Mouse (Mus musculus) midbrain, embryonic 14.5 days (tissue): ENCODE data around the gene Gdf15. TPM values are rescaled to one million over a fixed set of nuclear protein-coding genes. Genes with fewer than 3 reads are reported as not detected.

Experiments used
- ATAC-seq: fragments of 200-750 bp; cut with Nextera tagmentation; 2 replicates; pipeline ENCODE4 v1.8.0; 2017; ENCODE audit warnings: moderate number of reproducible peaks, moderate library complexity; ENCODE audit not compliant: low FRiP score, low TSS enrichment
- DNase-seq: peaks from one replicate; pipeline ENCODE4 v3.0.0-alpha.2; 2015
- H3K27ac ChIP-seq: fragments of 300-500 bp; sonication (generic); replicated peaks from 2 replicates; pipeline ENCODE4 v1.5.1; 2014; ENCODE audit warnings: mild to moderate bottlenecking, low read depth, low read length, moderate library complexity
- H3K27me3 ChIP-seq: fragments of 300-500 bp; sonication (generic); 2 replicates; pipeline ENCODE4 v1.6.1; 2014; ENCODE audit warnings: low read length, control low read depth, mixed read lengths; ENCODE audit not compliant: control insufficient read depth, insufficient read depth
- H3K36me3 ChIP-seq: fragments of 300-500 bp; sonication (generic); 2 replicates; pipeline ENCODE4 v1.6.1; 2014; ENCODE audit warnings: low read length, control low read depth; ENCODE audit not compliant: control insufficient read depth, insufficient read depth
- H3K4me1 ChIP-seq: fragments of 300-500 bp; sonication (generic); 2 replicates; pipeline ENCODE4 v1.6.1; 2014; ENCODE audit warnings: mild to moderate bottlenecking, antibody characterized with exemption, low read length, control low read depth; ENCODE audit not compliant: control insufficient read depth, insufficient read depth
- H3K4me2 ChIP-seq: fragments of 300-500 bp; sonication (generic); 2 replicates; pipeline ENCODE4 v1.6.1; 2014; ENCODE audit warnings: mild to moderate bottlenecking, low read length, moderate library complexity
- H3K4me3 ChIP-seq: fragments of 300-500 bp; sonication (generic); replicated peaks from 2 replicates; pipeline ENCODE4 v1.5.1; 2014; ENCODE audit warnings: low read depth, low read length
- H3K9ac ChIP-seq: fragments of 300-500 bp; sonication (generic); replicated peaks from 2 replicates; pipeline ENCODE4 v1.6.1; 2014; ENCODE audit warnings: mild to moderate bottlenecking, low read length, moderate library complexity
- H3K9me3 ChIP-seq: fragments of 300-500 bp; sonication (generic); 2 replicates; pipeline ENCODE4 v1.6.1; 2016; ENCODE audit warnings: low read length, control low read depth, mixed read lengths; ENCODE audit not compliant: control insufficient read depth
- WGBS: fragments of 180-500 bp; shearing (Covaris S2); extraction: QIAGEN DNeasy Blood & Tissue Kit; methylation state at CpG from one replicate; pipeline ENCODE4 v1.1.7; 2014; 5-methylcytosine and 5-hydroxymethylcytosine counted together
- polyA plus RNA-seq: library from polyadenylated mRNA; unstranded; fragments of >200 nt; fragmentation: Nextera tagmentation; extraction: Ambion mirVana; gene quantifications from 2 replicates; pipeline ENCODE4 v1.2.1, GENCODE M21; 2014

The Gdf15 gene
- polyA plus RNA-seq, 1 experiment from 2014 or later, result 0.20 TPM

DNA sequence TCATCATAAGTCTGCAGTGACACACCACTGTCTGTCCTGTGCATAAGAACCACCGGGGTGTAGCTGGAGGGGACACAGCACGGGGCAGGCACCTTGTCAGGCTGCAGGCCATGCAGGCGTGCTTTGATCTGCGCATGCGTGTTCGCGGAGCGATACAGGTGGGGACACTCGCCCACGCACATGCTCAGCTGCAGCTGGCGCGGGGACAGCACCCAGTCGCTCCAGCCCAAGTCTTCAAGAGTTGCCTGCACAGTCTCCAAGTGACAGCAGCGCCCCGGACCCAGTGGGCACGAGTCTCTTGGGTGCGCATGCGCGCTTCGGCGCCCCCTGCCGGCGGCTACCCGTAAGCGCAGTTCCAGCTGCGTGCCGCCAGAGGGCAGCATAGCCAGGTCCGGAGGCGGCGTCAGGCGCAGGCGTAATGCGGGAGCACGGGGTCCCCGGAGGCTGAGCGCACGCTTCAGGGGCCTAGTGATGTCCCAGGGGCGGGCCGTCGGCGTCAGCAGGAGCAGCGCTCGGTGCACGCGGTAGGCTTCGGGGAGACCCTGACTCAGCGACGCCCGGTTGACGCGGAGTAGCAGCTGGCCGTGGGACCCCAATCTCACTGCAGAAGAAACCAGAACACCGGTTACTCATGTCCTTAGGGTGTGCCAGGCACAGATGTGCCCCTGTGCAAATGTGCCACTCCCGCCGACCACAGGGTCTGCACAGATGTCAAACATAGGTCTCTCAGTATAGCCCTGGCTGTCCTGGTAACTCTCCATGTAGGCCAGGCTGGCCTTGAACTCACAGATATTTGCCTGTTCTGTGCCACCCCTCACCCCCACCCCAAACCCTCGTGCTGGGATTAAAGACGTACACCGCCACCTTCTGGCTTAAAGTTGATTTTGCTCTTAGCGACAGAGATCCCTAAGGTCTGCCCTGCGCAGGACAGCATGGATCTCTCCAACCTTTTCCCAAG lies 2.4 kb downstream of the Gdf15 start:
- DNase-seq (peak; percentile 91), ATAC-seq (peak; percentile 88)
- H3K36me3 ChIP-seq, result no peaks in the 10 kb centered on the region
- H3K9me3 ChIP-seq, result no peaks in the 10 kb centered on the region
- WGBS, result under 1% methylated on average over 60 of the region's 60 CpGs
- H3K27me3 ChIP-seq, result 0 out of 2 replicates have a peak, but pooled peaks cover 6% of the 10 kb centered on the region
- peak overlapping the region; percentile 39 for H3K4me3 ChIP-seq
- H3K4me2 ChIP-seq, result peak overlapping the region; percentile 62
- peak overlapping the region; percentile 65 for H3K27ac ChIP-seq
- H3K4me1 ChIP-seq, result peaks cover 17% of the 10 kb centered on the region
- H3K9ac ChIP-seq, result peak overlapping the region; percentile 50

DNA sequence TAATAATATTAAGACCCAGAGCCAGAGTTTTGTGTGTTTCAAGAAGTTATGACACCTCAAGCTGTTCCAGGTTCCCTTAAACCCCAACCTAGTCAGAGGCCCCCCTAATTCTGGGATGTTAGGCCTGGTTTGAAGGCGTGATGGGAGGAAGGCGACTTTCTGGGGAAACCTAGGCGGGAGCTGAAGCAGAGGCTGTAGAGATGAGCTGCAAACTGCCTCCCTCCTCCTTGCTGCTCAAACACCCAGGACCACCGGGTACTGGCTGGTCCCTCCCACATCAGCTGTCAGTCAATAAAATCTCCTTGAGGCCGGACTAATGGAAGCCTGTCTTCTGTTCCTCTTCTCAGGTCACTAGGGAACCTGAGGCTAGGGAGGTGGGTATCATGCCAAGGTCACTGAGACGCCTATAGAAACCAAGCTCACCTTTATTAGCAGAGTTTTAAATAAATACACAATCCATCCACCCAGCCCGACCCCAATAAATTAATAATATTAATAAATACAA lies 3.2 kb downstream of the Gdf15 start:
- H3K4me2 ChIP-seq, result peak overlapping the region; percentile 62
- no peaks in the 10 kb centered on the region for H3K9me3 ChIP-seq
- peak; percentile 23 for DNase-seq
- peak overlapping the region; percentile 39 for H3K4me3 ChIP-seq
- peak overlapping the region; percentile 50 for H3K9ac ChIP-seq
- peak; percentile 1; the same call in 1 of the 2 replicates for ATAC-seq
- H3K27me3 ChIP-seq, result 0 out of 2 replicates have a peak, but pooled peaks cover 6% of the 10 kb centered on the region
- no peaks in the 10 kb centered on the region for H3K36me3 ChIP-seq
- H3K27ac ChIP-seq, result peak overlapping the region; percentile 65
- WGBS, result 58% methylated on average over 7 of the region's 7 CpGs
- peaks cover 17% of the 10 kb centered on the region for H3K4me1 ChIP-seq

DNA sequence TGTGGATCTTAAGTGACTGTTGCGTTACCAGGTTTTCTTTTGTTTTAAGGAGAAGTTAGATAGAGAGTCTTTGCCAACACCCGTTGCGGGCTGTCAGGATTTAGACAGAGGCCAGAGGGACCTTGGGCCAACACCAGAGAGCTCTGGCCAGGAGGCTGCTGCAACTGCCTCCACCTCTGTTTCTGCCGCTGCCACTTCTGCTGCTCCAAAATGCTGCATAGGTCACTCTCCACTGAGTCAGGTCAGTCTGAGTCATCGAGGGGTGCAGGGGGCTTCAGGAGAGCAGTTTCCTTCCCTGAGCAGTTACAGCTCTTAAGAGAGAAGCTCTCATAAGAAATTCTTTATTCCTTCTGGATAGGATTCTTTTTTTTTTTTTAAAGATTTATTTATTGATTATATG lies 5.2 kb downstream of the Gdf15 start:
- no peaks in the 10 kb centered on the region for H3K36me3 ChIP-seq
- H3K9ac ChIP-seq, result no peak overlapping the region
- WGBS, result 94% methylated on average over 5 of the region's 5 CpGs
- no peaks in the 10 kb centered on the region for H3K9me3 ChIP-seq
- H3K4me3 ChIP-seq, result no peak overlapping the region
- peaks cover 17% of the 10 kb centered on the region for H3K4me1 ChIP-seq
- no peak overlapping the region for H3K4me2 ChIP-seq
- no peak overlapping the region for H3K27ac ChIP-seq
- H3K27me3 ChIP-seq, result 0 out of 2 replicates have a peak, but pooled peaks cover 6% of the 10 kb centered on the region
- DNase-seq (no peak), ATAC-seq (no peak)

DNA sequence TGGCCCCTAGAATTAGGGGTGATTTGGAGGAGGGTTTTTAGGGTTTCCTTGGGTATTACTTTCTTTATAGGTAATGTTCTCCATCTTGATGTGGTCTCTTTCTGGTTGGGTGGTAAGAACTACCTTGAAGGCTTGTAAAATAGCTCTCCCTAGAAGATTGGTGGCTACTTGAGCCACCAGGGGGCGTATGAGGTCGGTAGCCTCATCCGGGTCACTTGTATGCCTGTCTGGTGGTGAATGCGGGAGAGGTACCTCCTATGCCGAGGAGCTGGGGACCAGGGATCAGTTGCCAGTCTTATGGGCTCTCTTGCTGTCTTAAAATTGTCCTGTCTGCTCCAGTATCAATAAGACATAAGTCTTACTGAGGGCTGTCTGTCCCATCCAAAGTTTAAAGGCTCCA lies 7.2 kb downstream of the Gdf15 start:
- H3K27ac ChIP-seq, result no peak overlapping the region
- DNase-seq (peak; percentile 63), ATAC-seq (no peak)
- H3K4me3 ChIP-seq, result no peak overlapping the region
- H3K4me1 ChIP-seq, result peaks cover 9% of the 10 kb centered on the region
- H3K4me2 ChIP-seq, result no peak overlapping the region
- no peaks in the 10 kb centered on the region for H3K36me3 ChIP-seq
- no peaks in the 10 kb centered on the region for H3K9me3 ChIP-seq
- 20% methylated on average over 5 of the region's 5 CpGs for WGBS
- no peak overlapping the region for H3K9ac ChIP-seq
- H3K27me3 ChIP-seq, result no peaks in the 10 kb centered on the region

DNA sequence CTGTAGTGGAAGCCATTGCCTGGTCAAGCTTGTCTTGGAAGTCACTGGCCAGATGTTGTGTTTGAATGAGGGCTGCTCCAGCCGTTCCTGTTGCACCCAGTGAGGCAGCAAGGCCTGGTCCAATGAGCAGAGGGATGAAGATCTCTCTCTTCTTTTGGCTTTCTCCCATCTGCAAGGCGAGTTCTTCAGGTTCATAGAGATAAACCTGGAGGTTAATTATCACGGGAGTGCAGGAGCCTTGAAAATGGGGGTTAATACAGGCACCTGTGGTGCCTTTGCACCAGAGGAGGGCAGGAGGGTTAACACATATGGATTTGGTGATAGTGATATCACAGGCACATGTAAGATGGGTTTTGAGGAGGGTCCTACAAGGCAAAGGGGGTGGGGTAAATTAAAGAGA lies 10.0 kb downstream of the Gdf15 start:
- Histone ChIP-seq H3K9ac (no peak overlapping the region), H3K36me3 (no peaks in the 10 kb centered on the region)
- DNase-seq, result no peak

DNA sequence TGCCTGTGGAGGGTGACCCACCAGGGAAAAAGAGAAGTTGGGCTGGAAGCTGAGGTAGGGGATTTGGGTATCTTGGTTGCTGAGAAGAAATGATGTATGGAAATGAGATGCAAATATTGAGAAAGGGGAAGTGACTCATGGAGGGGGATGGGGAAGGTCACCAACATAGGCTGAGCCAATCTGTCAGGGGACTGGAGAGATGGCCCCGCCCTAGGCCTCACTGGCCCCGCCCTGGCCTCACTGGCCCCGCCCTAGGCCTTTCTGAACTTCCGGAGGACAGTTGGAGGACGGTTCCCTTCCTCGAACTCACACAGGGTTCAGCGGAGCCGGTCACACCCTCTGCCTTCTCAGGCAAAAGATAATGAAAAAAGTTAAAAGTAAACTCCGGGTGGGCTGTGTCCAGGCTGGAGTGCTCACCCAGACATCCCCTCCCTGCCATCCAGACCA lies 13.3 kb downstream of the Gdf15 start:
- Histone ChIP-seq H3K9ac (no peak overlapping the region), H3K9me3 (no peaks in the 10 kb centered on the region), H3K4me1 (no peaks in the 10 kb centered on the region), H3K4me3 (no peak overlapping the region), H3K4me2 (no peak overlapping the region), H3K27me3 (no peaks in the 10 kb centered on the region), H3K27ac (no peak overlapping the region), H3K36me3 (no peaks in the 10 kb centered on the region)
- WGBS, result 21% methylated on average over 9 of the region's 9 CpGs
- ATAC-seq, result no peak
- DNase-seq, result peak; percentile 31

More for the DNA sequence above, 10.0 kb downstream of the Gdf15 start:
- 71% methylated on average over 3 of the region's 3 CpGs for WGBS
- Histone ChIP-seq H3K27me3 (no peaks in the 10 kb centered on the region), H3K4me2 (no peak overlapping the region), H3K4me3 (no peak overlapping the region), H3K27ac (no peak overlapping the region), H3K4me1 (no peaks in the 10 kb centered on the region), H3K9me3 (no peaks in the 10 kb centered on the region)
- no peak for ATAC-seq

DNA sequence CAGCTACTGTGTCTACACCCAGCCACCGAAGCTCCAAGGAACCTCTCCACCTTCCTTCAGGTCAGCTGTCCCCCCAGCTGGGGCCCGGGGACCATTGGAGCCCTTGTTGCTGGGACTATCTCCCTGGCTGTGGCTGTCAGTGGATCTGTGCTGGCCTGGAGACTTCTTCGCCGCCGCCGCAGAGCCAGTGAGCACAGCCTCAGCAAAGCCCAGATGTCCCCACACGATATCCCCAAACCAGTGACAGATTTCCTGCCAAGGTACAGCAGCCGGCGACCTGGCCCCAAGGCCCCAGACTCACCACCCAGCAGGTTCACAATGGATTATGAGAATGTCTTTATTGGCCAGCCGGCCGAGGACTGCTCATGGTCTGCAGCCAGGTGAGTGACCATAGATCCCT lies 14.3 kb downstream of the Gdf15 start:
- no peak overlapping the region for H3K9ac ChIP-seq
- ATAC-seq, result no peak
- no peaks in the 10 kb centered on the region for H3K36me3 ChIP-seq
- H3K27ac ChIP-seq, result no peak overlapping the region
- H3K27me3 ChIP-seq, result no peaks in the 10 kb centered on the region
- H3K4me1 ChIP-seq, result no peaks in the 10 kb centered on the region
- H3K9me3 ChIP-seq, result no peaks in the 10 kb centered on the region
- H3K4me2 ChIP-seq, result no peak overlapping the region
- DNase-seq, result no peak
- 77% methylated on average over 11 of the region's 11 CpGs for whole genome bisulfite sequencing
- H3K4me3 ChIP-seq, result no peak overlapping the region

DNA sequence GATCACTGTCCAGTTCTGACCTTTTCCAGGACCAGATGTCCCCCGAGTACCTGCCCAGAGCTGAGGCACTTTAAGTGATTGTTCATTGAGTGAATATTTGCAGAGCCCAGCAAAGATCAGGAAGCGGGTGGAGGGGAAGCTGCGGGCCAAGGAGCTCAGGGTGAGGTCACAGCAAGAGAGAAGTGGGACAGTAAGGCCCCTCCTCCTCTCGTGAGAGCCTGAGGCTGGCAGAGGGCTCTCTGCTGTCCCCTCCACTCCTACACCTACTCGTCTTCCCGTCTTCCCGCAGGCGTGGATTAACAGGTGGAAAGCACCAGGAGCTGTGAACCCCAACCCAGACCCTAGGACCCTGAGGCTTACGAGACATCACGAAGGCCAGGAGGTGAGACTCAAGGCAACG lies 15.6 kb downstream of the Gdf15 start:
- Histone ChIP-seq H3K27ac (no peak overlapping the region), H3K4me2 (no peak overlapping the region), H3K36me3 (no peaks in the 10 kb centered on the region), H3K9ac (no peak overlapping the region), H3K4me1 (no peaks in the 10 kb centered on the region), H3K4me3 (no peak overlapping the region), H3K9me3 (no peaks in the 10 kb centered on the region), H3K27me3 (no peaks in the 10 kb centered on the region)
- 57% methylated on average over 11 of the region's 11 CpGs for WGBS
- ATAC-seq (no peak), DNase-seq (no peak)
